Mouse (Mus musculus) urinary bladder, postnatal 36 days (tissue): Measurements from ENCODE around the gene Dnajc12.
"Not testable (repeated sequence)": the region's sequence is repeated elsewhere in the genome, so short reads cannot be mapped to it uniquely, and the experiment has no call there.

Experiments used
- DNase-seq, 2 experiments: peaks; one replicate each; pipeline ENCODE4 v3.0.0; 2022; ENCODE audit warnings: low spot score in 2 of 2, mixed read lengths in 1 of 2

Dnajc12 gene

GRCm38 (mm10) chr10:63382372-63383279 lies at the start of gene Dnajc12:
TSS of gene Dnajc12 (plus strand) at chr10:63382443.
- DNase-seq, result peak; percentile 60 to 74

GRCm38 (mm10) chr10:63336901-63337300 lies 45.3 kb upstream of the Dnajc12 start:
- DNase-seq, result no peak

- DNase-seq, result no peak
Observed at GRCm38 (mm10) chr10:63337326-63337725, 44.9 kb upstream of the Dnajc12 start.

GRCm38 (mm10) chr10:63337951-63338836 lies 44.0 kb upstream of the Dnajc12 start:
- DNase-seq, result peak in 1 of 2 experiments; percentile 42

GRCm38 (mm10) chr10:63338914-63339643 lies 43.2 kb upstream of the Dnajc12 start:
- peak; percentile 80 to 90 for DNase-seq

GRCm38 (mm10) chr10:63341351-63341750 lies 40.9 kb upstream of the Dnajc12 start:
- DNase-seq, result no peak

GRCm38 (mm10) chr10:63344751-63345150 lies 37.5 kb upstream of the Dnajc12 start:
- no peak for DNase-seq

- DNase-seq, result no peak
Observed at GRCm38 (mm10) chr10:63348291-63348690, 34.0 kb upstream of the Dnajc12 start.

- no peak for DNase-seq
Observed at GRCm38 (mm10) chr10:63350666-63351065, 31.6 kb upstream of the Dnajc12 start.

GRCm38 (mm10) chr10:63351099-63351498 lies 31.1 kb upstream of the Dnajc12 start:
- not testable (repeated sequence) for DNase-seq

- no peak for DNase-seq
Observed at GRCm38 (mm10) chr10:63352111-63352510, 30.1 kb upstream of the Dnajc12 start.

GRCm38 (mm10) chr10:63360502-63360901 lies 21.7 kb upstream of the Dnajc12 start:
- DNase-seq, result no peak

GRCm38 (mm10) chr10:63365918-63366455 lies 16.3 kb upstream of the Dnajc12 start:
- no peak for DNase-seq

- DNase-seq, result no peak
Observed at GRCm38 (mm10) chr10:63367386-63367785, 14.9 kb upstream of the Dnajc12 start.

- no peak for DNase-seq
Observed at GRCm38 (mm10) chr10:63368041-63368440, 14.2 kb upstream of the Dnajc12 start.

GRCm38 (mm10) chr10:63376303-63376702 lies 5.9 kb upstream of the Dnajc12 start:
- no peak for DNase-seq

- peak; percentile 38 to 50 for DNase-seq
Observed at GRCm38 (mm10) chr10:63377468-63377867, 4.8 kb upstream of the Dnajc12 start.

- no peak for DNase-seq
Observed at GRCm38 (mm10) chr10:63378948-63379680, 3.1 kb upstream of the Dnajc12 start.

- no peak for DNase-seq
Observed at GRCm38 (mm10) chr10:63381498-63382280, 554 bp upstream of the Dnajc12 start, which contains the start of gene Sirt1. TSS of gene Sirt1 (minus strand) at chr10:63381704.

- DNase-seq, result not testable (repeated sequence)
Observed at GRCm38 (mm10) chr10:63385897-63386296, 3.7 kb downstream of the Dnajc12 start.
